8 mouse cellular contexts compared by ENCODE assay signal in genomic region chr10:127162771-127163261, GRCm38 (mm10). TPM values are rescaled to one million over a fixed set of nuclear protein-coding genes. Genes with fewer than 3 reads are reported as not detected.
DNase-seq lines count a peak whose midpoint lies in the region; ATAC-seq lines count a peak whose summit lies in the region.
"Not testable (repeated sequence)": the region's sequence is repeated elsewhere in the genome, so short reads cannot be mapped to it uniquely, and the experiment has no call there.

No protein-coding gene starts in this region.

- ATAC-seq in activated CD4-positive, CD25-positive, alpha-beta regulatory T cell, adult 4 months, result peak; percentile 72
- peak; percentile 30 for ATAC-seq in embryonic facial prominence, embryonic 14.5 days (ENCODE audit: low read depth)
- ATAC-seq in inflammation-experienced regulatory T-cells, adult 6 months, result peak; percentile 72
- peak; percentile 36 for ATAC-seq in megakaryocyte, adult 5-6 weeks (ENCODE audit: poor library complexity, severe bottlenecking)

- not testable (repeated sequence) for H3K4me1 ChIP-seq in embryonic facial prominence, embryonic 14.5 days (ENCODE audit: control insufficient read depth, insufficient read depth, low read length)

- not testable (repeated sequence) for H3K27ac ChIP-seq in embryonic facial prominence, embryonic 14.5 days (replicated peaks; ENCODE audit: low read depth, low read length)

- not testable (repeated sequence) for H3K4me2 ChIP-seq in embryonic facial prominence, embryonic 14.5 days (ENCODE audit: low read depth, low read length)

- H3K9me3 ChIP-seq in embryonic facial prominence, embryonic 14.5 days (ENCODE audit: control insufficient read depth, low read length), result not testable (repeated sequence)

- H3K36me3 ChIP-seq in embryonic facial prominence, embryonic 14.5 days (ENCODE audit: control insufficient read depth, insufficient read depth, low read length), result not testable (repeated sequence)

- WGBS in embryonic facial prominence, embryonic 14.5 days, result 47% methylated on average over 7 of the region's 7 CpGs

- H3K4me3 ChIP-seq in embryonic facial prominence, embryonic 14.5 days (ENCODE audit: low read depth, low read length), result not testable (repeated sequence)

- not testable (repeated sequence) for H3K9ac ChIP-seq in embryonic facial prominence, embryonic 14.5 days (ENCODE audit: low read depth, low read length)

- peak; percentile 89 for DNase-seq in CD4-positive, CD25-positive, alpha-beta regulatory T cell, adult 2 months (ENCODE audit: low read depth, low spot score)
- peak; percentile 31 for DNase-seq in embryonic facial prominence, embryonic 14.5 days (ENCODE audit: low spot score)
- peak; percentile 62 for DNase-seq in right cerebral cortex, adult 18-20 months
- DNase-seq in telencephalon, adult 2 months (ENCODE audit: low read depth, low spot score), result peak; percentile 86
- peak; percentile 72 for DNase-seq in thymus, postnatal 25 days

- H3K27me3 ChIP-seq in embryonic facial prominence, embryonic 14.5 days (replicated peaks; ENCODE audit: control insufficient read depth, insufficient read depth, low read length), result peaks cover 33% of the 10 kb centered on the region

RNA-seq across cellular contexts. Expression of gene B4galnt1, which starts 2.2 kb away (rescaled TPM):
- polyA plus RNA-seq in activated CD4-positive, CD25-positive, alpha-beta regulatory T cell, adult 4 months (2017; shearing (Covaris generic)), result 100 to 1,000 TPM; 152 to 209 TPM
- 9.0 and 9.8 TPM in 2 replicates for polyA plus RNA-seq in embryonic facial prominence, embryonic 14.5 days (2014; fragmentation: Nextera tagmentation; extraction: Ambion mirVana)
- 100 to 1,000 TPM; 181 to 204 (median 188) TPM for polyA plus RNA-seq in inflammation-experienced regulatory T-cells, adult 6 months (2017; shearing (Covaris generic))
- total RNA-seq in megakaryocyte, adult 5-6 weeks (2015), result 113 TPM in 2 replicates
- total RNA-seq in megakaryocyte, adult 5-6 weeks (2017), result 67.7 and 75.5 TPM in 2 replicates

RNA-seq across cellular contexts. Expression of gene Slc26a10, which starts 17.6 kb away (rescaled TPM):
- polyA plus RNA-seq in activated CD4-positive, CD25-positive, alpha-beta regulatory T cell, adult 4 months (2017; shearing (Covaris generic)), result 1 to 10 TPM; 2.5 to 2.7 TPM
- polyA plus RNA-seq in embryonic facial prominence, embryonic 14.5 days (2014; fragmentation: Nextera tagmentation; extraction: Ambion mirVana), result 0.86 and 1.7 TPM in 2 replicates
- 1 to 10 TPM; 3.2 to 4.3 (median 3.2) TPM for polyA plus RNA-seq in inflammation-experienced regulatory T-cells, adult 6 months (2017; shearing (Covaris generic))
- 0.91 TPM in 1 of 2 replicates, not detected in the other for total RNA-seq in megakaryocyte, adult 5-6 weeks (2015)
- 0.22 and 0.53 TPM in 2 replicates for total RNA-seq in megakaryocyte, adult 5-6 weeks (2017)

RNA-seq across cellular contexts. Expression of gene Arhgef25, which starts 27.1 kb away (rescaled TPM):
- polyA plus RNA-seq in activated CD4-positive, CD25-positive, alpha-beta regulatory T cell, adult 4 months (2017; shearing (Covaris generic)), result not detected
- polyA plus RNA-seq in embryonic facial prominence, embryonic 14.5 days (2014; fragmentation: Nextera tagmentation; extraction: Ambion mirVana), result 76.7 and 87.7 TPM in 2 replicates
- polyA plus RNA-seq in inflammation-experienced regulatory T-cells, adult 6 months (2017; shearing (Covaris generic)), result under 1 TPM in 1 of 3 experiments, not detected in 2; 0.20 TPM
- 0.16 TPM in 1 of 2 replicates, not detected in the other for total RNA-seq in megakaryocyte, adult 5-6 weeks (2015)
- total RNA-seq in megakaryocyte, adult 5-6 weeks (2017), result 0.41 and 1.0 TPM in 2 replicates

RNA-seq across cellular contexts. Expression of gene Dtx3, which starts 32.7 kb away (rescaled TPM):
- polyA plus RNA-seq in activated CD4-positive, CD25-positive, alpha-beta regulatory T cell, adult 4 months (2017; shearing (Covaris generic)), result 10 to 100 TPM; 40.6 to 42.9 TPM
- polyA plus RNA-seq in embryonic facial prominence, embryonic 14.5 days (2014; fragmentation: Nextera tagmentation; extraction: Ambion mirVana), result 112 and 120 TPM in 2 replicates
- polyA plus RNA-seq in inflammation-experienced regulatory T-cells, adult 6 months (2017; shearing (Covaris generic)), result 10 to 100 TPM; 35.2 to 56.0 (median 47.0) TPM
- total RNA-seq in megakaryocyte, adult 5-6 weeks (2015), result 8.2 and 9.2 TPM in 2 replicates
- total RNA-seq in megakaryocyte, adult 5-6 weeks (2017), result 4.5 and 9.1 TPM in 2 replicates

RNA-seq across cellular contexts. Expression of gene Os9, which starts 41.9 kb away (rescaled TPM):
- 10 to 100 TPM; 51.3 to 75.5 TPM for polyA plus RNA-seq in activated CD4-positive, CD25-positive, alpha-beta regulatory T cell, adult 4 months (2017; shearing (Covaris generic))
- 59.3 and 62.9 TPM in 2 replicates for polyA plus RNA-seq in embryonic facial prominence, embryonic 14.5 days (2014; fragmentation: Nextera tagmentation; extraction: Ambion mirVana)
- 10 to 100 TPM; 61.9 to 81.5 (median 75.8) TPM for polyA plus RNA-seq in inflammation-experienced regulatory T-cells, adult 6 months (2017; shearing (Covaris generic))
- total RNA-seq in megakaryocyte, adult 5-6 weeks (2015), result 39.9 and 42.3 TPM in 2 replicates
- total RNA-seq in megakaryocyte, adult 5-6 weeks (2017), result 170 and 195 TPM in 2 replicates

Comparison
In these comparisons a context has a peak if more than half of its experiments do, and no peak if none do; other contexts are left out.
1. DNase-seq: peak in every context shown above with its lines; median percentile 89 in CD4-positive, CD25-positive, alpha-beta regulatory T cell, adult 2 months; 86 in telencephalon, adult 2 months; 72 in thymus, postnatal 25 days; 62 in right cerebral cortex, adult 18-20 months; 31 in embryonic facial prominence, embryonic 14.5 days.
2. RNA of gene B4galnt1, which starts 2.2 kb away (polyA plus RNA-seq): 152 to 209 TPM in activated CD4-positive, CD25-positive, alpha-beta regulatory T cell, adult 4 months and 181 to 204 TPM in inflammation-experienced regulatory T-cells, adult 6 months; 9.0 to 9.8 TPM in embryonic facial prominence, embryonic 14.5 days; every median in the first group is over 10 times any median in the second.
3. RNA of gene Arhgef25, which starts 27.1 kb away (polyA plus RNA-seq): 76.7 to 87.7 TPM in embryonic facial prominence, embryonic 14.5 days; 0.20 TPM in inflammation-experienced regulatory T-cells, adult 6 months and not detected in activated CD4-positive, CD25-positive, alpha-beta regulatory T cell, adult 4 months; every median in the first group is over 10 times any median in the second.
4. Peak in every context shown above with its lines, with median percentiles within 50 percentile points of each other: ATAC-seq.